Mouse (Mus musculus) liver, adult 2 months (tissue): ENCODE measurements around the gene Elavl1. TPM values are rescaled to one million over a fixed set of nuclear protein-coding genes. Genes with fewer than 3 reads are reported as not detected.
"Not testable (repeated sequence)": the region's sequence is repeated elsewhere in the genome, so short reads cannot be mapped to it uniquely, and the experiment has no call there.

Experiments used
- DNase-seq: peaks from one replicate; pipeline ENCODE4 v3.0.0-alpha.2; 2011; ENCODE audit warnings: low read depth, low spot score; ENCODE audit errors: extremely low read depth
- H3K27ac ChIP-seq: fragments of 200-500 bp; replicated peaks from 2 replicates; pipeline ENCODE4 v1.5.1; 2012; ENCODE audit warnings: low read depth, mild to moderate bottlenecking, control low read depth, inconsistent platforms, low read length; ENCODE audit not compliant: insufficient read depth
- H3K27me3 ChIP-seq: fragments of 200-500 bp; 2 replicates; pipeline ENCODE4 v1.6.1; 2012; ENCODE audit warnings: mild to moderate bottlenecking, moderate library complexity, low read length, inconsistent platforms; ENCODE audit not compliant: control insufficient read depth, insufficient read depth
- H3K36me3 ChIP-seq: fragments of 200-500 bp; 2 replicates; pipeline ENCODE4 v1.6.1; 2012; ENCODE audit warnings: low read length, inconsistent platforms; ENCODE audit not compliant: control insufficient read depth, insufficient read depth
- H3K4me1 ChIP-seq: fragments of 200-500 bp; 2 replicates; pipeline ENCODE4 v1.6.1; 2011; ENCODE audit warnings: low read length; ENCODE audit not compliant: control insufficient read depth, insufficient read depth
- H3K4me3 ChIP-seq: fragments of 200-500 bp; 2 replicates; pipeline ENCODE4 v1.5.1; 2011; ENCODE audit warnings: low read depth, mild to moderate bottlenecking, control low read depth, low read length, moderate library complexity; ENCODE audit not compliant: insufficient read depth
- H3K79me2 ChIP-seq: fragments of 200-500 bp; 2 replicates; pipeline ENCODE4 v1.6.1; 2012; ENCODE audit warnings: inconsistent platforms, mild to moderate bottlenecking, low read length, moderate library complexity; ENCODE audit not compliant: control insufficient read depth, insufficient read depth
- H3K9ac ChIP-seq: fragments of 200-500 bp; 2 replicates; pipeline ENCODE4 v1.6.1; 2012; ENCODE audit warnings: low read depth, mild to moderate bottlenecking, control low read depth, inconsistent platforms, low read length
- CTCF ChIP-seq: fragments of 200-500 bp; IDR thresholded peaks from 2 replicates; pipeline ENCODE4 v1.5.1; 2011; ENCODE audit warnings: low read depth, low read length, control low read depth
- POLR2A ChIP-seq: fragments of 200-500 bp; IDR thresholded peaks from 2 replicates; pipeline ENCODE4 v1.6.1; 2011; ENCODE audit warnings: low read length, control low read depth; ENCODE audit not compliant: insufficient read depth; ENCODE audit errors: extremely low read depth
- WGBS: fragments of 180-500 bp; shearing (Covaris S2); methylation state at CpG from one replicate; pipeline ENCODE4 v1.1.7; 2018; 5-methylcytosine and 5-hydroxymethylcytosine counted together
- polyA plus RNA-seq: library from polyadenylated mRNA; depleted of rRNA; stranded (reverse); fragments of >200 nt; gene quantifications from 2 replicates; pipeline ENCODE4 v1.2.3, GENCODE M21; 2012
- total RNA-seq: library from RNA; depleted of rRNA; stranded (reverse); fragments of >200 nt; gene quantifications from 2 replicates; pipeline ENCODE4 v1.2.3, GENCODE M21; 2014

The Elavl1 gene
- total and polyA plus RNA-seq, 2 experiments, result 18.8 to 23.0 TPM

- DNase-seq, result peak; percentile 75
- no peaks in the 10 kb centered on the region for H3K79me2 ChIP-seq
- peaks cover 10% of the 10 kb centered on the region for H3K4me1 ChIP-seq
- H3K4me3 ChIP-seq, result no peak overlapping the region
- H3K36me3 ChIP-seq, result peaks cover 2% of the 10 kb centered on the region; the same call in 1 of the 2 replicates
- no peaks in the 10 kb centered on the region for H3K27me3 ChIP-seq
- no peak for TF ChIP-seq POLR2A
- TF ChIP-seq CTCF, result no peak
- 37% methylated on average over 2 of the region's 2 CpGs for whole genome bisulfite sequencing
- H3K27ac ChIP-seq, result no peak overlapping the region
- H3K9ac ChIP-seq, result no peak overlapping the region
These were observed 35.7 kb upstream of the Elavl1 start for GRCm38 (mm10) chr8:4360922-4361321.

GRCm38 (mm10) chr8:4359362-4359761 lies 34.1 kb upstream of the Elavl1 start:
- no peak for DNase-seq
- no peaks in the 10 kb centered on the region for H3K27me3 ChIP-seq
- peaks cover 2% of the 10 kb centered on the region; the same call in 1 of the 2 replicates for H3K36me3 ChIP-seq
- H3K4me1 ChIP-seq, result peaks cover 10% of the 10 kb centered on the region
- H3K79me2 ChIP-seq, result no peaks in the 10 kb centered on the region
- H3K9ac ChIP-seq, result no peak overlapping the region
- WGBS, result 82% methylated on average over 3 of the region's 3 CpGs
- TF ChIP-seq POLR2A (no peak), CTCF (no peak)
- no peak overlapping the region for H3K4me3 ChIP-seq
- H3K27ac ChIP-seq, result no peak overlapping the region

- WGBS, result 89% methylated on average over 10 of the region's 10 CpGs
- Histone ChIP-seq H3K4me1 (0 out of 2 replicates have a peak, but pooled peaks cover 2% of the 10 kb centered on the region), H3K4me3 (no peak overlapping the region), H3K36me3 (peaks cover 2% of the 10 kb centered on the region; the same call in 1 of the 2 replicates), H3K27me3 (no peaks in the 10 kb centered on the region), H3K9ac (no peak overlapping the region), H3K79me2 (no peaks in the 10 kb centered on the region), H3K27ac (no peak overlapping the region)
- no peak for DNase-seq
- TF ChIP-seq POLR2A (no peak), CTCF (no peak)
These were observed 30.2 kb upstream of the Elavl1 start for GRCm38 (mm10) chr8:4355455-4355854.

- WGBS, result 96% methylated on average over 1 of the region's 1 CpGs
- Histone ChIP-seq H3K79me2 (no peaks in the 10 kb centered on the region), H3K27me3 (no peaks in the 10 kb centered on the region), H3K4me3 (no peak overlapping the region), H3K9ac (no peak overlapping the region), H3K4me1 (no peaks in the 10 kb centered on the region), H3K36me3 (peaks cover 2% of the 10 kb centered on the region; the same call in 1 of the 2 replicates), H3K27ac (no peak overlapping the region)
- TF ChIP-seq POLR2A (no peak), CTCF (no peak)
- no peak for DNase-seq
These were observed 29.3 kb upstream of the Elavl1 start for GRCm38 (mm10) chr8:4354516-4354915.

- Histone ChIP-seq H3K27me3 (no peaks in the 10 kb centered on the region), H3K9ac (no peak overlapping the region), H3K79me2 (no peaks in the 10 kb centered on the region), H3K27ac (no peak overlapping the region), H3K4me1 (no peaks in the 10 kb centered on the region), H3K36me3 (peaks cover 2% of the 10 kb centered on the region; the same call in 1 of the 2 replicates), H3K4me3 (no peak overlapping the region)
- 84% methylated on average over 4 of the region's 4 CpGs for WGBS
- TF ChIP-seq CTCF (no peak), POLR2A (no peak)
- DNase-seq, result no peak
These were observed 28.5 kb upstream of the Elavl1 start for GRCm38 (mm10) chr8:4353741-4354140.

- not testable (repeated sequence) for H3K9ac ChIP-seq, H3K4me3 ChIP-seq, H3K79me2 ChIP-seq, DNase-seq, H3K27me3 ChIP-seq, H3K4me1 ChIP-seq, H3K27ac ChIP-seq, H3K36me3 ChIP-seq
- WGBS, result 92% methylated on average over 6 of the region's 6 CpGs
These were observed 27.3 kb upstream of the Elavl1 start for GRCm38 (mm10) chr8:4352562-4352961.

- Histone ChIP-seq H3K27ac (no peak overlapping the region), H3K79me2 (no peaks in the 10 kb centered on the region), H3K4me1 (no peaks in the 10 kb centered on the region), H3K9ac (no peak overlapping the region), H3K36me3 (no peaks in the 10 kb centered on the region), H3K27me3 (no peaks in the 10 kb centered on the region), H3K4me3 (no peak overlapping the region)
- no peak for DNase-seq
- WGBS, result 85% methylated on average over 3 of the region's 3 CpGs
- no peak for TF ChIP-seq POLR2A
- TF ChIP-seq CTCF, result no peak
These were observed 25.4 kb upstream of the Elavl1 start for GRCm38 (mm10) chr8:4350618-4351017.
